Mouse (Mus musculus): ENCODE results near the gene Nlrp9c.
"Not testable (repeated sequence)": the region's sequence is repeated elsewhere in the genome, so short reads cannot be mapped to it uniquely, and the experiment has no call there.

GRCm38 (mm10) chr7:26373221-26373620, 30.3 kb downstream of the Nlrp9c start:
- TF ChIP-seq TAL1, GATA1 (IDR thresholded peaks at IDR 0.05; ENCODE audit: low read length): not testable (repeated sequence)

All from erythroblast, embryonic 14.5 days (primary cell).